Mouse (Mus musculus) ES-E14 (cell line): ENCODE data around the gene Zbtb20.

ENCODE experiments used
- CHD2 ChIP-seq: IDR thresholded peaks from 2 replicates; pipeline ENCODE4 v1.6.1; 2014; ENCODE audit warnings: mild to moderate bottlenecking, low read depth, low read length, inconsistent platforms
- HCFC1 ChIP-seq: IDR thresholded peaks from 2 replicates; pipeline ENCODE4 v1.6.1; 2012; ENCODE audit warnings: low read length, inconsistent platforms, borderline replicate concordance; ENCODE audit not compliant: insufficient read depth
- ZC3H11A ChIP-seq: IDR thresholded peaks from 2 replicates; pipeline ENCODE4 v1.6.1; 2012; ENCODE audit warnings: low read depth, mild to moderate bottlenecking, inconsistent platforms, low read length, borderline replicate concordance

DNA sequence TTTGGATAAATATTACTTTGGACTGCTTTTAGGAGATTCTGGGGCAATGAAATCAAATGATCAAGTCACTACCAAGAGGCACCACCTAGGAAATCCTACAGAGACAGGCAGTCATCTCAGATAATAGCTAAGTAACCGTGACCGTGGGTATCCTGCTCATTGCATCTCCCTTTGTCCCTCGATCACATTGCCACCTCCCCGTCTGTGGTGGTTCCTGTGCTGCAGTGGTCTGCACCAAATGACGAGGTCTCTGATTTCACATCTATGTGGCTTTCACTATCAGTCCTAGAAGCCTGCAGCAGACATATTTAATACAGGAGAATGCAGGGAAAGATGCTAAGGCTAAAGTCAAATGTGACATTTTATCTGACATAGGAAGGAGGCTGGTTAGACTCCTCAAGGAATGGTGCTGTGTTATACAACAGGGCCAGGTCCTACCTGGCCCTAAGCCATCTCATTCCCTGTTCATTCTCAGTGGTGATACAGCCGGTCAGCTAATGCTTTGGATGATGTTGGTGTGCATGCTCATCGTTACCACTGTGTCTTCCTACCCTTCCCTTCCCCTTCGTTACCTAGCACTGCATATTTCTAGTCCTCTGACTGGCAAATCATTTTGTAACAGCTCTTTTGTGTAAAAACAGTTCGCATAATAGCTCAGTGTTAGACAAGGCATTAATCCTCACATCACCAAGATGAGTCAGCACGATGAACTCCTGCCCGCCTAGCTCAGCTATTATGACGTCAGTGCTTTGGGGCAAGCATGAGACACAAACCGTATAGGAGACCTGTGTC, 588.2 kb downstream of the Zbtb20 start:
- TF ChIP-seq CHD2: no peak
- TF ChIP-seq HCFC1: no peak
- no peak for TF ChIP-seq ZC3H11A
